Mouse (Mus musculus) lung, postnatal 10 days (tissue): ENCODE measurements around the gene Kif24.
"Not testable (repeated sequence)": the region's sequence is repeated elsewhere in the genome, so short reads cannot be mapped to it uniquely, and the experiment has no call there.

Experiments
- DNase-seq: peaks from one replicate; pipeline ENCODE4 v3.0.0; 2021

Gene Kif24

GRCm38 (mm10) chr4:41492951-41493350 is 28.3 kb upstream of the Kif24 start:
- no peak for DNase-seq

- peak; percentile 89 for DNase-seq
Observed at GRCm38 (mm10) chr4:41481601-41482017, 16.9 kb upstream of the Kif24 start.

GRCm38 (mm10) chr4:41480254-41480653 is 15.6 kb upstream of the Kif24 start:
- peak; percentile 75 for DNase-seq

GRCm38 (mm10) chr4:41479456-41479804 is 14.7 kb upstream of the Kif24 start:
- DNase-seq, result peak; percentile 68

GRCm38 (mm10) chr4:41478751-41479455 is 14.2 kb upstream of the Kif24 start:
- DNase-seq, result no peak

GRCm38 (mm10) chr4:41477648-41478160 is 13.0 kb upstream of the Kif24 start:
- no peak for DNase-seq

GRCm38 (mm10) chr4:41471384-41471689 is 6.7 kb upstream of the Kif24 start:
- DNase-seq, result no peak

GRCm38 (mm10) chr4:41470684-41471383 is 6.1 kb upstream of the Kif24 start:
- peak; percentile 13 for DNase-seq

- DNase-seq, result no peak
Observed at GRCm38 (mm10) chr4:41470051-41470683, 5.5 kb upstream of the Kif24 start.

- DNase-seq, result no peak
Observed at GRCm38 (mm10) chr4:41469199-41469598, 4.5 kb upstream of the Kif24 start.

GRCm38 (mm10) chr4:41468396-41469080 is 3.9 kb upstream of the Kif24 start:
- DNase-seq, result peak; percentile 79

GRCm38 (mm10) chr4:41465287-41465665 is 589 bp upstream of the Kif24 start:
- DNase-seq, result no peak

GRCm38 (mm10) chr4:41463051-41463738 is 1.5 kb downstream of the Kif24 start:
- DNase-seq, result not testable (repeated sequence)

GRCm38 (mm10) chr4:41460690-41461089 is 4.0 kb downstream of the Kif24 start:
- no peak for DNase-seq

- no peak for DNase-seq
Observed at GRCm38 (mm10) chr4:41447595-41447994, 17.1 kb downstream of the Kif24 start.

GRCm38 (mm10) chr4:41442790-41443302 is 21.8 kb downstream of the Kif24 start:
- DNase-seq, result peak; percentile 6

GRCm38 (mm10) chr4:41438931-41439330 is 25.8 kb downstream of the Kif24 start:
- DNase-seq, result no peak

- no peak for DNase-seq
Observed at GRCm38 (mm10) chr4:41416966-41417365, 47.7 kb downstream of the Kif24 start.

GRCm38 (mm10) chr4:41409341-41409740 is 55.3 kb downstream of the Kif24 start:
- no peak for DNase-seq

- no peak for DNase-seq
Observed at GRCm38 (mm10) chr4:41407353-41407752, 57.3 kb downstream of the Kif24 start.

- no peak for DNase-seq
Observed at GRCm38 (mm10) chr4:41406597-41406996, 58.1 kb downstream of the Kif24 start.

GRCm38 (mm10) chr4:41401573-41401972 is 63.1 kb downstream of the Kif24 start:
- no peak for DNase-seq

GRCm38 (mm10) chr4:41401167-41401566 is 63.5 kb downstream of the Kif24 start:
- no peak for DNase-seq
